Mouse (Mus musculus): ENCODE data around the gene Zfp619. TPM values are rescaled to one million over a fixed set of nuclear protein-coding genes. Genes with fewer than 3 reads are reported as not detected.

Zfp619 gene
- polyA plus RNA-seq, 1 experiment: 0.12 TPM

Other genes starting within 250 kb of the Zfp619 start
- not detected for gene Gm5114, start 104.6 kb upstream of the Zfp619 start, polyA plus RNA-seq (2012; fragmentation: generic; extraction: Trizol)